Mouse (Mus musculus) embryonic fibroblast, embryonic 13.5 days (primary cell): ENCODE measurements around the gene Nsg2.

Experiments used
- CTCF ChIP-seq: IDR thresholded peaks from 2 replicates; pipeline ENCODE4 v1.5.1; 2011; ENCODE audit warnings: mild to moderate bottlenecking, control low read depth, low read length, moderate library complexity, borderline replicate concordance; ENCODE audit not compliant: insufficient read depth
- POLR2A ChIP-seq: IDR thresholded peaks from 2 replicates; pipeline ENCODE4 v1.6.1; 2011; ENCODE audit warnings: low read depth, mild to moderate bottlenecking, control low read depth, low read length, moderate library complexity

DNA sequence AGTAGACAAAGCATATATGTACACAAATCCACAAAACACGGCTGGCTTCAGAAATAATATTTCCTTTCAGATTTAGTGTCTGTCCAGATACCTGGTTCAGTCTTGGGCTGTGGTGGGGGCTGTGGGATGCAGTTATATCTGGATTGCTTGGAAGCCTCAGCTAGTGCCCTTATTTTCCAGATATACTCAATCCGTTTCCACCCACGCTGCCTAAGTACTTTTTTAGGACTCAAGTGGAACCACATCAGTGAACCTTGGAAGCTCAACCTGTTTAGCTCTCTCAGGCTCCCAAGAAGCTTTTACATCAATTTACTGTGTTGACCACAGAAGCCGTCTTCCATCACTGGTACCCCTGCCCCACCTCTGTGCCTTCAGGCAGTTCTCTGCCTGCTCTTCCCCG, 35.6 kb downstream of the Nsg2 start:
- TF ChIP-seq POLR2A: no peak
- TF ChIP-seq CTCF: no peak
